Mouse (Mus musculus) spleen, adult 12 weeks (tissue): ENCODE results near the gene Fam13c.

ENCODE experiments used
- DNase-seq: peaks from one replicate; pipeline ENCODE4 v3.0.0; 2022; ENCODE audit warnings: low spot score

The Fam13c gene

GRCm38 (mm10) chr10:70520143-70521131, 80.2 kb downstream of the Fam13c start:
- DNase-seq: no peak

GRCm38 (mm10) chr10:70521379-70521778, 81.1 kb downstream of the Fam13c start:
- no peak for DNase-seq

GRCm38 (mm10) chr10:70530185-70530823, 90.0 kb downstream of the Fam13c start:
- no peak for DNase-seq

- DNase-seq: no peak
These were observed 92.0 kb downstream of the Fam13c start for GRCm38 (mm10) chr10:70532249-70532648.

- DNase-seq: no peak
These were observed 93.1 kb downstream of the Fam13c start for GRCm38 (mm10) chr10:70533301-70533781.

GRCm38 (mm10) chr10:70533986-70534385, 93.7 kb downstream of the Fam13c start:
- DNase-seq: no peak

GRCm38 (mm10) chr10:70534571-70534970, 94.3 kb downstream of the Fam13c start:
- no peak for DNase-seq

- DNase-seq: no peak
These were observed 95.1 kb downstream of the Fam13c start for GRCm38 (mm10) chr10:70535401-70535800.

- no peak for DNase-seq
These were observed 97.4 kb downstream of the Fam13c start for GRCm38 (mm10) chr10:70537694-70538093.

GRCm38 (mm10) chr10:70539251-70539650, 99.0 kb downstream of the Fam13c start:
- DNase-seq: no peak

GRCm38 (mm10) chr10:70540456-70541195, 100.3 kb downstream of the Fam13c start:
- DNase-seq: no peak

- DNase-seq: no peak
These were observed 102.6 kb downstream of the Fam13c start for GRCm38 (mm10) chr10:70542857-70543256.

GRCm38 (mm10) chr10:70552531-70552930, 112.2 kb downstream of the Fam13c start:
- DNase-seq: no peak

- DNase-seq: no peak
These were observed 123.4 kb downstream of the Fam13c start for GRCm38 (mm10) chr10:70563636-70564035.

GRCm38 (mm10) chr10:70581556-70582211, 141.4 kb downstream of the Fam13c start:
- no peak for DNase-seq

- no peak for DNase-seq
These were observed 143.9 kb downstream of the Fam13c start for GRCm38 (mm10) chr10:70584171-70584570.

- no peak for DNase-seq
These were observed 146.7 kb downstream of the Fam13c start for GRCm38 (mm10) chr10:70586876-70587405.

GRCm38 (mm10) chr10:70594007-70594406, 153.7 kb downstream of the Fam13c start:
- no peak for DNase-seq

- DNase-seq: no peak
These were observed 157.8 kb downstream of the Fam13c start for GRCm38 (mm10) chr10:70598081-70598515.

GRCm38 (mm10) chr10:70598516-70599125, 158.3 kb downstream of the Fam13c start:
- DNase-seq: no peak
